Mouse (Mus musculus) ovary, adult 18-20 months (tissue): ENCODE results near the gene Prr32.

Experiments used
- DNase-seq: peaks from one replicate; pipeline ENCODE4 v3.0.0; 2022; ENCODE audit warnings: low spot score, mixed read lengths

Prr32 gene

GRCm38 (mm10) chrX:45090604-45091003 is at the start of gene Prr32:
Gene Prr32, plus strand, starts transcription at chrX:45090904.
- no peak for DNase-seq
